Mouse (Mus musculus) adrenal gland, adult 8-10 months (tissue): ENCODE measurements around the gene Adam11. TPM values are rescaled to one million over a fixed set of nuclear protein-coding genes. Genes with fewer than 3 reads are reported as not detected.
A peak's percentile ranks its signal among the peaks of the same experiment; 100 is the strongest.

Source experiments
- DNase-seq: peaks from one replicate; pipeline ENCODE4 v3.0.0; 2022
- total RNA-seq, 4 experiments: library from RNA; stranded (reverse); gene quantifications; 2 replicates each; pipeline ENCODE4 v1.2.4; 2022

Adam11 gene
- total RNA-seq, 4 experiments from 2014 or later: 2.0 to 13.0 (median 8.0) TPM

DNA sequence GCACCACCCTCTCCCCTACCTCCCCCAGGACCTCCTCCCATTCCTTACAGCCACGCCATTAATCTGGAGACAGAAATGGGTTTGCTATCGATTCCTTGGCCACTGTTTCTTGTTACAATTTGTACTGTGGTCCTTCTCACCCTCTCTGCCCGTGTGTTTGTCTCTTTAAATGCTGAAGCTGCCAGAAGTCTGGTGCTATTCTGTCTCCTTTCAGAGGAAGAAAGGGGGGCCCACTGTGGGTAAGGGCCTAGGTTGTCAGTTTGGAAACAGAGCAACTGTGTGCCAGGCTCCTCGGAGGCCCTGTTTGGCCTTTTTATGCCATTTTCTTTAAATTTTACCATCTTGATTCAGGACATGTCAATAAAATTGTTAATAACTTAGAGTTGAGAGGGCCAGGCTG lies 6.8 kb upstream of the Adam11 start:
- no peak for DNase-seq

- no peak for DNase-seq
Observed at GRCm38 (mm10) chr11:102755391-102755790, 5.8 kb upstream of the Adam11 start.

DNA sequence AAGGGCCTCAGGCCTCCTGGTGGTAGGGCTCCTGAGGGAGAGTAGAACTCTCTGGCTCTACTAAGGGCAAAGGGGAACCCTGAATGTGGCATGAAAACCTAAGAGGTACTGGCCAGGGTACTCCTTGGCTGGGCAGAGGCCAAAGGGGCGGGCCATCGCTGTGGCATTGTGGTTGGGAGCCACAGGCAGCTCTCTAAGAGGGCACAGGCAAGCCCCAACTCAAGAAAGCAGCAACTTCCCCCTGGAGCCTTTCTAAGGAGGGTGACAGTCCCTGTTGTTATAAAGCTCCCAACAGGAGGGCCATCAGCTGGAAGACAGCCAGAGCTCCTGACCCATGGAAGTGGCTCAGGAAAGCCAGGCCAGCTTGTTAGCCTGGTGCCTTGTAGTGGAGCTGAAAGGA lies 2.3 kb upstream of the Adam11 start:
- DNase-seq: no peak

DNA sequence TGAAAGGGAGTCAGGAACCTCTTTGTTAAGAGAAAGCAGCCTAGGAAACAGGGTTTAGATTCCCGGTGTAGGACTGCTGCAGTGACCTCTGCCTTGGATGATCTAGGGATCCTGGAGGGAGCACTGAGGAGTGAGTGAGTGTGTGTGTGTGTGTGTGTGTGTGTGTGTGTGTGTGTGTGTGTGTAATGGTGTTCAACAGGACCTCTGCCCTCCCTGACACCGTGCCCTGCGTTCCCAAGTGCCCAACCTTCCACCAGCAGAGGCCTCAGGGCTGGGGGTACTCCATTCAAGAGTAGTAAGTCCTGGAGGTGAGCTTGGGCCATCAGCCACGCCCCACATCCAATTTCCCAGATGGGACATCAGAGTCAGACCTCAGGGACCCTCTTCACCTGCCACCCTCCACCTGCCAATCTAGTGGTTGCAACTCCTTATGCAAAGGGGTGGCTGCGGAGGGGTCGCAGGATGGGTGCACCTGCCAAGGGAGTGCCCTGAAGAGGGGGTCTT lies 382 bp upstream of the Adam11 start:
- no peak for DNase-seq

DNA sequence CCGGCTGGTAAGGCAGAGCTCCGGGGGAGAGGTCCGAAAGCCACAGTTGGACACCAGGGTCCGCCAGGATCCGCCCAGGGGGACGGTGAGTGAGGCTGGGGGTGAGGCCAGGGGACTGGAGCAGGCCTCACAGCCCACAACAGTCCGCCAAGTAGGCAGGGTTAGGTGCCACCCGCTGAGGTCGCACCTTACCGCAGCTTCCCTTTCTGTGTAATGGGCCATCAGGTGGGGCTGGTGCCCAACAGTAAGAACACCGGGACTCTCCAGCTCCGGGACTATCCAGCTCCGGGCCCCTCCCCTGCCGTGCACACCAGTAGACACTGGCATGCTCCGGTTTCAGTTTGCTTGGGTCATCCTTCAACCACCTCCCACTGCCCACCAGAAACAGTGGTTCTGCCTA lies 1.0 kb downstream of the Adam11 start:
- no peak for DNase-seq

DNA sequence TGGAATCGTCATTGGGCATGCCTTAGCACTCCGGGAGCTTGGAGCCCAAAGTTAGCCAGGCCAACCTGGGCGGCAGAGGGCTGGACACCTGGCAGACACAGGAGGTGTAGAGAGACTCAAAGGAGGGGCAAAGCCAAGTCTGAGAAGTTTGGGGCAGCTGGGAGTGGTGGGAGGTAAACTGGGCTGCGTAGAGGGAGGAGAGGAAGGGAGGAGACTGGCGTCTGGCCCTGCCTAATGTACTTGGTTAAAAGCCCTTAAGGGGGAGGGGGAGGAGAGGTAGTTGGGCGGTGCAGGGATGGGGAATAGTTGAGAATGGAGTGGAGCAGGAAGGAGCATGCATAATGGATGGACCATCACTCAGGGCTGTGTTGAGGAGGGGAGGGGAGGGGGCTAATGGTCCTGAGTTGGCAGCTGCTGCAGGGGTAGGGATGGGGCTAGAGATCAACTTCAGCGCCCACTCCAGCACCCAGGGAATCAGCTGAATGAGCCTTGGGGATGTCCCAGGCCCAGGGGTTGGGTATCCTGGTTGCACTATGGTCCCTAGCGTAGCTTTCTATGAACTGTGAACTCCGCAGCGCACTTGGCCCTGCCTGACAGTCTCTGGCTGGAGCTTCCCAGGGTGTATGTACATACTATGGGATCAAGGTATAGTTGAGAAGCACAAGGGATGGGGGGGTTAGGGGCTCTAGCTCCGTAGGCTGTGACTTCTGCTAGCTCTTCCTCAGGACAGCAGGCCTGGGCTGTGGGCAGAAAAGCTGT lies 1.9 kb downstream of the Adam11 start:
- DNase-seq: no peak

- no peak for DNase-seq
Observed at GRCm38 (mm10) chr11:102765416-102765815, 4.2 kb downstream of the Adam11 start.

- no peak for DNase-seq
Observed at GRCm38 (mm10) chr11:102767055-102767670, 5.9 kb downstream of the Adam11 start.

- no peak for DNase-seq
Observed at GRCm38 (mm10) chr11:102769141-102769540, 7.9 kb downstream of the Adam11 start.

DNA sequence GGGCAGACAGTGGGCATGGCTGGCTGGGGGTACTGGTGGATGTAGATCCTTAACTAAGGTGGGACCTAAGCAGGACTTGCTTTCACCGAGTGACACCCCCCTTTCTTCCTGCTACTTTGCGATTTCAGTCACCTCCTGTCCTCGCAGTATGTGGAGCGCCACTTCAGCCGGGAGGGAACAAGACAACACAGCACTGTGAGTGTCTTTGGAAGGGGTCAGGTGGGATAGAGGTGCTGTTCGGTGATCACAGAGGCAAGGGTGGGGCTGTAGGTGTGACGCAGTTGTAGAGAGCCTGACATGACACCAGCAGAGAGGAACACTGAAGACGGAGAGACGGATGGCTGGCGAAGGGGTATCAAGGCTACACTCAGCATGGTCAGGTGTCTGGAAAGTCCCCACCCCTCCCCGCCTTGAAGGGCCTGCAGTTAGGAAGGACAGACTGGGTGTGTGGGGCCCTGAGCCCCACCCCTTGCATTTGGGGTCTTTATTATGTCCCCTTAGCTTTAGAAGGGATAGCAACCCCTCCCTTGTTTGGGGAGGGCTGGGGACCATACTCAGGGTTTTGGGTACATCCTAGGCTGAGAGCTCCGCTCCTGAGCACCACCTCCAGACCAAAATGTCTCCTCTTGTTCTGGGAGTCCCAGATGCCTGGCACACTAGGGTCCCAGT lies 8.9 kb downstream of the Adam11 start:
- DNase-seq: no peak

GRCm38 (mm10) chr11:102770662-102771435 lies 9.6 kb downstream of the Adam11 start:
- DNase-seq: no peak

DNA sequence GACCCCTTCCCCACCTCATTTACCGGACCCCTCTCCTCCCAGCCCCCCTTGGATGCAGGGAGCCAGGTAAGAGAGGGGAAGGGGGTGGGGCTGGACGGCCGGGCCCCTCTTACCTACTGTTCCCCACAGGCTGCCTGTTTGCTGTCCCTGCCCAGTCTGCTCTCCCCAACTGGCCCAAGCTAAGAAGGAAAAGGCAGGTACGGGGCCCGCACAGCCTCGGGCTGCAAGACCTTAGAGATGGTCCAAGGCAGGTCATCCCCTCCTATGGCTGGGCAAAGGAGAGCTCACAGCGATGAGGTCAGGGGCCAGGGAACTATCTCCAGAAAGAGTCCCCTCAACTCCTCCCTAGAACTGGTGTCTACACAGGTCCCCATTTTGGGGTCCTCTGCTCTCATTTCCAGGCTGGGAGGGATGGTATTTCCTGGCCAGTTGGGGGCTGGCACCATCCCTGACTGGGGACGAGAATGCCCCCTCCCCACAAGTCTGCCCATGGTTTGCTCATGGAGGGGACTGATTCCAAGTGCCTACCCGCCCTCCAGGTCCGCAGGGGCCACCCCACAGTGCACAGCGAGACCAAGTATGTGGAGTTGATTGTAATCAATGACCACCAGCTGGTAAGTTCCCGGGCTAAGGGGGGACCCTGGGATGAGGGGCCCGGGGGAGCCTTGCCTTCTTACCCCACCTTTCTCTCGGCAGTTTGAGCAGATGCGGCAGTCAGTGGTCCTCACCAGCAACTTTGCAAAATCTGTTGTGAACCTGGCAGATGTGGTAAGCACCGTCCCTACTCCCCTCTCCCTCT lies 10.9 kb downstream of the Adam11 start:
- DNase-seq: no peak

- no peak for DNase-seq
Observed at GRCm38 (mm10) chr11:102772771-102773700, 11.8 kb downstream of the Adam11 start.

GRCm38 (mm10) chr11:102773713-102774611 lies 12.7 kb downstream of the Adam11 start:
- DNase-seq: peak; percentile 69

DNA sequence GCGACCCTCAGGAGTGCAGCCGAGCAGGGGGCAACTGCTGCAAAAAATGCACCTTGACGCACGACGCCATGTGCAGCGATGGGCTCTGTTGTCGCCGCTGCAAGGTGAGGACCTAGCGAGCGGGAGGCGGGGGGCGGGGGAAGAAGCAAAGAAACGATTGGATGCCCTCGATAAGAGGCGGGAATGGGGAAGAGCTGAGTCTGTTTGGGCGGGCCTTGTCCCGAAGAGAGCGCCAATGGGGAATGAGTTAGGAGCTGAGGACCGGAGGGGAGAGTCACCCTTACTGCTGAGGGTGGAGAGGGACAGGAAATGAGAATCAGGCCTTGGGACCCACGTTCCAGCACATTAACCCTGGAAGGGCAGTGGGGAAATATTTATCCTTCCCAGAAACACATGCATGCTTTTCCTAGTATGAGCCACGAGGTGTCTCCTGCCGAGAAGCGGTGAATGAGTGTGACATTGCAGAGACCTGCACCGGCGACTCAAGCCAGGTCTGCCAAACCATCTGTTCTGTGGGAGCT lies 13.4 kb downstream of the Adam11 start:
- DNase-seq: peak; percentile 80

DNA sequence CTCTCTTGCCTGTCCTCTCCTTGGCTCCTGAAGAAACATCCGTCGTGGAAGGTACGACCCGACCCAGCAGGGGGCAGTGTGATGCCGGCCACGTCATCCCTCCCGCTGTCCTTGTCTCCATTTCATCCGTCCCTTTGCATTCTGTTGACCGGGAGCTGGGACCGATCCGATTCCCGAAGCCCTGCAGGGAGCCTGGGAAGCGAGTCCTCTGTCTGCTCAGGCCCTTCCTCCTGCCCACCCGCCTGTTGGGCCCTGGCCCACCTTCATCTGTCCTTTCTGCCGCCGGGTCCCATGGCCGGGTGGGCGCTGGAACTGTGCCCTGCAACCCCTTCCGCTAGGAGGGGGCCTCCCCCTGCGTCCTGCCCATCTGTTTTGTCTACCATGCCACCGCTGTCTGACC lies 16.4 kb downstream of the Adam11 start:
- peak; percentile 72 for DNase-seq

DNA sequence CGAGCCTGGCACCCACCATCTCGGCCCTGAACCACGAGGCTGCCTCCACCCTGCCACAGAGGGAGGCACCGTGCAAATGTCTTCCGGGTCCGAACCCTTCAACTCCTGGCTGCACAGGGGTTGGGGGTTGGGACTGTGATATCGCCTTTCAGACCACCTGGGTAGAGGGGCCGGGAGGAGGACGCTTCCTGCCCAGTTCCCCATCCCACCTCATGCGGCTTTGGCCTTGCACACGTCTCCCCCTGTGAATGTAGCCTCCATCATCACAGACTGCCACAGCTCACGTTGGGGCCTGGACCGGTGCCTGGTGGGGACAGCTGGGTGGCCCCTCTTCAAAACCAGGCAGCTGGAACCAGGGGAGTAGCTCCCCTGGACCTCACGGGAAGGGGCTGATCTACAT lies 16.9 kb downstream of the Adam11 start:
- DNase-seq: no peak

DNA sequence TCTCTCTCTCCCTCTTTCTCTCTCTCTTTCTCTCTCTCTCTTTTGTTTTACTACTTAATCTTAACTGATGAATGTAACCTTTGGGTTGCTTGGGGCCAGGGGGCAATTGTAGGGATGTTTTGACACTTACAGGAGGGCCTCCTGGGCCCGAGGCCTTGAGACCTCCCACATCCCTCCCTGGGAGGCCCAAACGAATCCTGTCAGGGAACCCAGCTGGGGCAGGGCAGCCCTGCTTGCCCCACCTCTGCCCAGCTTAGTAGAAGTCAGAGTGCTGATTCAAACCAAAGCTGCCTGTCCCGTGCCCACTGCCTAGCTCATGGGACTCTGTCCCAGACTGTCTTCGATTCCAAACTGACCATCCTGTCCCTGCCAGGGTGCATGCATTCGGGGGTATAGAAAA lies 17.4 kb downstream of the Adam11 start:
- DNase-seq: no peak

- DNase-seq: no peak
Observed at GRCm38 (mm10) chr11:102779081-102779638, 17.9 kb downstream of the Adam11 start.
